Mouse (Mus musculus) midbrain, postnatal 0 days (tissue): ENCODE measurements around the gene Pdpk1. TPM values are rescaled to one million over a fixed set of nuclear protein-coding genes. Genes with fewer than 3 reads are reported as not detected.

ENCODE experiments used
- ATAC-seq: fragments of 200-750 bp; cut with Nextera tagmentation; 2 replicates; pipeline ENCODE4 v1.8.0; 2017; ENCODE audit warnings: moderate number of reproducible peaks, mild to moderate bottlenecking, moderate TSS enrichment, moderate library complexity; ENCODE audit not compliant: low FRiP score
- DNase-seq: peaks from one replicate; pipeline ENCODE4 v3.0.0-alpha.2; 2015; ENCODE audit warnings: low spot score
- H3K27ac ChIP-seq: fragments of 300-500 bp; sonication (generic); 2 replicates; pipeline ENCODE4 v1.5.1; 2014; ENCODE audit warnings: low read depth, mild to moderate bottlenecking, low read length, mixed read lengths
- H3K27me3 ChIP-seq: fragments of 300-500 bp; sonication (generic); 2 replicates; pipeline ENCODE4 v1.6.1; 2014; ENCODE audit warnings: low read length, control low read depth, mixed read lengths; ENCODE audit not compliant: insufficient read depth
- H3K36me3 ChIP-seq: fragments of 300-500 bp; sonication (generic); 2 replicates; pipeline ENCODE4 v1.6.1; 2014; ENCODE audit warnings: low read length, control low read depth, mixed read lengths; ENCODE audit not compliant: insufficient read depth
- H3K4me1 ChIP-seq: fragments of 300-500 bp; sonication (generic); 2 replicates; pipeline ENCODE4 v1.6.1; 2014; ENCODE audit warnings: mild to moderate bottlenecking, control low read depth, antibody characterized with exemption, low read length, mixed read lengths; ENCODE audit not compliant: insufficient read depth
- H3K4me2 ChIP-seq: fragments of 300-500 bp; sonication (generic); 2 replicates; pipeline ENCODE4 v1.6.1; 2014; ENCODE audit warnings: low read depth, mild to moderate bottlenecking, low read length, mixed read lengths; ENCODE audit not compliant: poor library complexity, severe bottlenecking
- H3K4me3 ChIP-seq: fragments of 300-500 bp; sonication (generic); 2 replicates; pipeline ENCODE4 v1.5.1; 2014; ENCODE audit warnings: low read depth, mild to moderate bottlenecking, low read length, moderate library complexity
- H3K9ac ChIP-seq: fragments of 300-500 bp; sonication (generic); replicated peaks from 2 replicates; pipeline ENCODE4 v1.6.1; 2014; ENCODE audit warnings: mild to moderate bottlenecking, low read length, moderate library complexity, mixed read lengths; ENCODE audit not compliant: poor library complexity, severe bottlenecking
- H3K9me3 ChIP-seq: fragments of 300-500 bp; sonication (generic); 2 replicates; pipeline ENCODE4 v1.6.1; 2016; ENCODE audit warnings: low read length, control low read depth
- CTCF ChIP-seq: IDR thresholded peaks from 2 replicates; pipeline ENCODE4 v1.5.1; 2016; ENCODE audit warnings: antibody characterized with exemption, mild to moderate bottlenecking
- WGBS: fragments of 180-500 bp; shearing (Covaris S2); extraction: QIAGEN DNeasy Blood & Tissue Kit; methylation state at CpG from one replicate; pipeline ENCODE4 v1.1.7; 2014; 5-methylcytosine and 5-hydroxymethylcytosine counted together
- polyA plus RNA-seq: library from polyadenylated mRNA; unstranded; fragments of >200 nt; fragmentation: Nextera tagmentation; extraction: Ambion mirVana; gene quantifications from 2 replicates; pipeline ENCODE4 v1.2.1, GENCODE M21; 2015
- total RNA-seq: library from RNA; depleted of rRNA; stranded (reverse); fragments of >200 nt; gene quantifications from 2 replicates; pipeline ENCODE4 v1.2.3, GENCODE M21; 2014; rRNA removed

Pdpk1 gene
- total and polyA plus RNA-seq, 2 experiments from 2014 or later: 57.9 to 61.5 TPM

DNA sequence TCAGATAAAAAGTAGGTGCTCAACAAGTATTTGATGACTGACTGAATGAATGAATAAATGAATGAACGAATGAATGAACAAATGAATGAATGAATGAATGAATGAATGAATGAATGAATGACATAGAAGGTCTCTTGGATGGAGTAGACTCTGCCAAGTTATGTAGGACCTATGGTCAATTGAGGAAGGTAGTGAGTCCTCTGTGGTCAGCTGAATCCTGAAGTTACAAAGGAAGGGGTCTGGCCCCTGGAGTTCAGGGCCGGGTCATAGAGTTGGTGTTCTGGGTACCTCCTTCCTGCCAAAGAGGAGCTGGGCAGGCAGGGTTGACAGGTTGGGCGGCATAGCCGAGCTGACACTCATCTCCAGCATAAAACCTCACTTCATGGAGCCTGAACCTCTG is 112.9 kb downstream of the Pdpk1 start, which contains the start of gene Prss27:
Gene Prss27, plus strand, starts transcription at position 301 of the 400 bp plus-strand sequence.
- no peaks in the 10 kb centered on the region for H3K36me3 ChIP-seq
- no peaks in the 10 kb centered on the region for H3K4me1 ChIP-seq
- DNase-seq: no peak
- no peak for ATAC-seq
- H3K4me2 ChIP-seq: no peak within 1 kb of the TSS
- no peak within 1 kb of the TSS for H3K27ac ChIP-seq
- TF ChIP-seq CTCF: no peak
- H3K9ac ChIP-seq: no peak within 1 kb of the TSS
- H3K4me3 ChIP-seq: no peak within 1 kb of the TSS
- H3K27me3 ChIP-seq: no peaks in the 10 kb centered on the region
- WGBS: 70% methylated on average over 4 of the region's 4 CpGs
- no peaks in the 10 kb centered on the region for H3K9me3 ChIP-seq

DNA sequence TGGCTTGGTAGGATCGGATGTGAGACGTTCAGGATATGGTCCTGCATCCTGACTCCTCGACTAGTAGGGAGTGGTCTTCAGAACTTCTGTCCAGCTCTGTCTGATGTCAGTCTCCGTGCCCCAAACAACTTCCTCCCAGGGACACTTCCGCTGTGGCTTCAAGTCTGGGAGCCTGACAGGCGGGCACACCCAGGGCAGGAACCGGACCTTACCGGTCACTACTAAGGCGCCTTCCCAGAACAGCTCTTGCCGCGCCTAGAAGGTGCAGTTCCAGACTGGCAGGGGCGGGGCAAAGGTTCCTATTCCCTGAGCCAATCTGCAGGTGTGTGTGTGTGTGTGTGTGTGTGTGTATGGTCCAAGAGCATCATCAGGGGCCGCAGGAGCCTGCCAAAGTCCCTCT is 113.4 kb downstream of the Pdpk1 start:
- Histone ChIP-seq H3K4me3 (no peak overlapping the region), H3K4me2 (no peak overlapping the region), H3K27ac (no peak overlapping the region), H3K27me3 (no peaks in the 10 kb centered on the region), H3K36me3 (no peaks in the 10 kb centered on the region), H3K9me3 (no peaks in the 10 kb centered on the region), H3K4me1 (no peaks in the 10 kb centered on the region), H3K9ac (no peak overlapping the region)
- WGBS: 77% methylated on average over 13 of the region's 13 CpGs
- TF ChIP-seq CTCF: no peak
- DNase-seq (no peak), ATAC-seq (no peak)

DNA sequence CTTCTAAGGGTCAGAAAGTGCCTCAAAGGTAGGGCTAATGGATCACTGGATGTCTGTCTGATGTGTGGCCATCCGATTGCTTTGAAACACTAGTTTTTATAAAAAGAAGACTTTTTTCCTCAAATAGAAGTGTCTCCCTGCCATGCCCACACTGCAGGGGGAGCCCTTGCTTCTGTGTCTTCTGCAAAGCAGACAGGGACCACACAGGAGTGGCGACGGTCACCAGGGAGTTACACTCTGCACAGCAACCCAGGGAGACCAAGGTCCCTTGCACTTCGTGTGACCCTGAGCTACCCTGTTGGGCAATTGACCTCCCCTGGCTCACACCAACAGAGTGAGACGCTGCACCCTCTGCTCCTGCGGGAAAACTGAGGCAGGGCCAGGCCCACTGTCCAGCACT is 113.8 kb downstream of the Pdpk1 start:
- Histone ChIP-seq H3K27me3 (no peaks in the 10 kb centered on the region), H3K27ac (no peak overlapping the region), H3K36me3 (no peaks in the 10 kb centered on the region), H3K9ac (no peak overlapping the region), H3K4me3 (no peak overlapping the region), H3K4me2 (no peak overlapping the region), H3K4me1 (no peaks in the 10 kb centered on the region), H3K9me3 (no peaks in the 10 kb centered on the region)
- 79% methylated on average over 6 of the region's 6 CpGs for WGBS
- no peak for ATAC-seq
- TF ChIP-seq CTCF: 0 out of 2 replicates have a peak, but pooled peaks have one; percentile 15
- DNase-seq: no peak

DNA sequence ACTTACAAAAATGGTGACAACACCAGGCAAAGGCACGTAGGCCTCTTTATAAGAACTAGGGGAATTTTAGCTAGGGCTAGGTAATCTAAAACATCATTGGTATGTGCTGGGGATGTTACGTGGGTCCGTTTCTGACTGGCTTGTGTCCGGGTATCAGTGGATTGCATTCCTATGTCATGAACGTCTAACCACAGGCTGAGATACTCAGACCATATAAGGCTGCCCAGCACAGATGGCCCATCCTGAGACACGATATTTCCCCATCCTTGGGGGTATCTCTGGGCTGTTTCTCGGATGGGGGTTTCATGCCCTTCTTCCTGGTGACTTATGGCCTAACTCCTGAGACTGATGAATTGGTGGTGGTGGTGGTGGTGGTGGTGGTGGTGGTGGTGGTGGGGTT is 115.6 kb downstream of the Pdpk1 start:
- no peaks in the 10 kb centered on the region for H3K27me3 ChIP-seq
- no peak for TF ChIP-seq CTCF
- 86% methylated on average over 7 of the region's 7 CpGs for WGBS
- H3K4me2 ChIP-seq: no peak overlapping the region
- no peak for ATAC-seq
- H3K9ac ChIP-seq: no peak overlapping the region
- no peak overlapping the region for H3K27ac ChIP-seq
- DNase-seq: no peak
- no peaks in the 10 kb centered on the region for H3K36me3 ChIP-seq
- no peaks in the 10 kb centered on the region for H3K9me3 ChIP-seq
- no peaks in the 10 kb centered on the region for H3K4me1 ChIP-seq
- no peak overlapping the region for H3K4me3 ChIP-seq

DNA sequence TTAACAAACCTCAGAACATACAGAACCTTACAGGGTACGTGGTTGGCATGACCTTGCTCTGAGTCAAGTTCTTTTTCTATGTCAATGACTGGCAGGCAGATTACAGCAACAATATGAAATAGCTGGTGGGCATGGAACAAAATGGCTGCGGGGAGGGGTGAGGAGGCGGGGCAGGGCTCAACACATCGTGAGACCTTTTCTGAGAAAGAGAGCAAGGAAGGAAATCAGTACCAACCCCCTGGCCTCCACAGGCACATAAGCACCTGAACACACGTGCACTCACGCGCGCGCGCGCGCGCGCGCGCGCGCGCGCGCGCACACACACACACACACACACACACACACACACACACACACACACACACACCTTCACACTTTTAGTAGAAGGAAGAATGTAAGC is 120.2 kb downstream of the Pdpk1 start:
- Histone ChIP-seq H3K36me3 (no peaks in the 10 kb centered on the region), H3K27me3 (no peaks in the 10 kb centered on the region), H3K4me3 (no peak overlapping the region), H3K9ac (no peak overlapping the region), H3K4me2 (no peak overlapping the region), H3K4me1 (no peaks in the 10 kb centered on the region), H3K9me3 (no peaks in the 10 kb centered on the region), H3K27ac (no peak overlapping the region)
- DNase-seq: no peak
- TF ChIP-seq CTCF: no peak
- ATAC-seq: no peak
- WGBS: 81% methylated on average over 9 of the region's 22 CpGs

DNA sequence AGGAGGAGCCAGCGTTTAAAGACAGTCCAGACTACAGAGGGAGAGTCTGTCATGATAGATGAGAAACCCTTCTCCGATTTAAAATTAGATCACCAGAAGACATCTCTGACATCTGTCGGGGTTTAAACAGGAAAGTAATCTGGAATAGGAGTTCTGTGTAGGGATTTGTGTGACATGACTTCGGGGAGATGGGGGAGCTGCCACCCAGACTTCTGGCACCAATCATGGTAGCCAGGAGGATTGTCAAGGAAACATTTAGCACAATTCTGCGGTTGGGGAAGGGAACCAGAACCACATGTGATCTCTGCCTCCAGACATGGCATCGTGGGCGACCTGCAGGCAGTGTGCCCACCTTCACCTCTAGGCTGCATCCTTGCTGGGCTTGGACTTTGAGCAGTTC is 121.2 kb downstream of the Pdpk1 start:
- no peak for TF ChIP-seq CTCF
- no peak for ATAC-seq

More for the DNA sequence above, 121.2 kb downstream of the Pdpk1 start:
- Histone ChIP-seq H3K27me3 (no peaks in the 10 kb centered on the region), H3K9ac (no peak overlapping the region), H3K4me1 (no peaks in the 10 kb centered on the region), H3K9me3 (no peaks in the 10 kb centered on the region), H3K27ac (no peak overlapping the region), H3K4me2 (no peak overlapping the region), H3K36me3 (no peaks in the 10 kb centered on the region), H3K4me3 (no peak overlapping the region)
- DNase-seq: no peak
- 81% methylated on average over 7 of the region's 7 CpGs for WGBS

Other genes starting within 250 kb of the Pdpk1 start
- not detected in 2 replicates for gene Dcpp3, start 233.5 kb downstream of the Pdpk1 start, total RNA-seq
- not detected in 2 replicates for gene Dcpp3, start 233.5 kb downstream of the Pdpk1 start, polyA plus RNA-seq
- not detected in 2 replicates for gene Sbp, start 209.3 kb downstream of the Pdpk1 start, total RNA-seq
- gene Sbp, start 209.3 kb downstream of the Pdpk1 start, polyA plus RNA-seq: not detected in 2 replicates
- gene Sbpl, start 195.7 kb downstream of the Pdpk1 start, total RNA-seq: not detected in 2 replicates
- not detected in 2 replicates for gene Sbpl, start 195.7 kb downstream of the Pdpk1 start, polyA plus RNA-seq
- gene Prss30, start 170.4 kb downstream of the Pdpk1 start, total RNA-seq: 1.8 TPM in 1 of 2 replicates, not detected in the other
- 0.15 and 0.17 TPM in 2 replicates for gene Prss30, start 170.4 kb downstream of the Pdpk1 start, polyA plus RNA-seq
- not detected in 2 replicates for gene Prss22, start 152.8 kb downstream of the Pdpk1 start, total RNA-seq
- 0.17 TPM in 1 of 2 replicates, not detected in the other for gene Prss22, start 152.8 kb downstream of the Pdpk1 start, polyA plus RNA-seq
- not detected in 2 replicates for gene Prss27, start 112.8 kb downstream of the Pdpk1 start, total RNA-seq
- not detected in 2 replicates for gene Prss27, start 112.8 kb downstream of the Pdpk1 start, polyA plus RNA-seq
- gene Kctd5, start 77.4 kb downstream of the Pdpk1 start, total RNA-seq: 92.0 and 99.8 TPM in 2 replicates
- gene Kctd5, start 77.4 kb downstream of the Pdpk1 start, polyA plus RNA-seq: 80.2 and 81.3 TPM in 2 replicates
- 40.2 and 58.6 TPM in 2 replicates for gene Amdhd2, start 12.8 kb upstream of the Pdpk1 start, total RNA-seq
- gene Amdhd2, start 12.8 kb upstream of the Pdpk1 start, polyA plus RNA-seq: 34.0 and 41.4 TPM in 2 replicates
- gene Atp6v0c, start 18.8 kb upstream of the Pdpk1 start, total RNA-seq: 730 and 771 TPM in 2 replicates
- 2,426 and 2,595 TPM in 2 replicates for gene Atp6v0c, start 18.8 kb upstream of the Pdpk1 start, polyA plus RNA-seq
- gene Tbc1d24, start 54.6 kb upstream of the Pdpk1 start, total RNA-seq: 146 and 168 TPM in 2 replicates
- 27.4 and 27.6 TPM in 2 replicates for gene Tbc1d24, start 54.6 kb upstream of the Pdpk1 start, polyA plus RNA-seq
- 19.4 and 23.6 TPM in 2 replicates for gene Ntn3, start 58.6 kb upstream of the Pdpk1 start, total RNA-seq
- gene Ntn3, start 58.6 kb upstream of the Pdpk1 start, polyA plus RNA-seq: 4.0 and 4.3 TPM in 2 replicates
- gene Tedc2, start 69.9 kb upstream of the Pdpk1 start, total RNA-seq: 17.4 and 17.9 TPM in 2 replicates
- 9.0 and 11.1 TPM in 2 replicates for gene Tedc2, start 69.9 kb upstream of the Pdpk1 start, polyA plus RNA-seq
- 6.2 and 6.7 TPM in 2 replicates for gene Ccnf, start 100.6 kb upstream of the Pdpk1 start, total RNA-seq
- gene Ccnf, start 100.6 kb upstream of the Pdpk1 start, polyA plus RNA-seq: 5.0 and 5.3 TPM in 2 replicates
- gene Abca17, start 200.1 kb upstream of the Pdpk1 start, total RNA-seq: 0.99 and 1.8 TPM in 2 replicates
- gene Abca17, start 200.1 kb upstream of the Pdpk1 start, polyA plus RNA-seq: 1.0 and 1.1 TPM in 2 replicates
- 91.3 and 95.9 TPM in 2 replicates for gene Abca3, start 201.0 kb upstream of the Pdpk1 start, total RNA-seq
- 28.8 and 32.7 TPM in 2 replicates for gene Abca3, start 201.0 kb upstream of the Pdpk1 start, polyA plus RNA-seq